Mouse (Mus musculus) right cerebral cortex, adult 18-20 months (tissue): Measurements from ENCODE around the gene Mrpl48.

ENCODE experiments used
- DNase-seq: peaks from one replicate; pipeline ENCODE4 v3.0.0; 2022; ENCODE audit warnings: mixed read lengths

The Mrpl48 gene

DNA sequence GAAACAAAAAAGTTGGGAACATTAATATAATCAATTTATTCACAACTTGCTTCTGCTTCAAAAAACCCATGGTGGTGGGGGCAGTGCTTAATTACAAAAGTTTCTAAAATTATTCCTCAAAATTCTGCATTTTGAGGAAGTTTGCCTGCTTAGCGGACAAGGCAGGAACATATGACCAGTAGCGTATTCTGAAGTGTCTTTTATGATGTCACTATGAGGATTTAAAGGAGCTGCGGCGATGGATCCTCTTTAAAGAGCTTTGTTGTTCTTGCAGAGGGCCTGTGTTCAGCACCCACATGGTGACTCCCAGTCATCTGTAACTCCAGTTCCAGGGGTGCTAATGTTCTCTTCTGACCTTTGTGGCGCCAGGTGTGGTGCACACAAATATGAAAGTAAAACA lies 77.3 kb downstream of the Mrpl48 start:
- DNase-seq = no peak

DNA sequence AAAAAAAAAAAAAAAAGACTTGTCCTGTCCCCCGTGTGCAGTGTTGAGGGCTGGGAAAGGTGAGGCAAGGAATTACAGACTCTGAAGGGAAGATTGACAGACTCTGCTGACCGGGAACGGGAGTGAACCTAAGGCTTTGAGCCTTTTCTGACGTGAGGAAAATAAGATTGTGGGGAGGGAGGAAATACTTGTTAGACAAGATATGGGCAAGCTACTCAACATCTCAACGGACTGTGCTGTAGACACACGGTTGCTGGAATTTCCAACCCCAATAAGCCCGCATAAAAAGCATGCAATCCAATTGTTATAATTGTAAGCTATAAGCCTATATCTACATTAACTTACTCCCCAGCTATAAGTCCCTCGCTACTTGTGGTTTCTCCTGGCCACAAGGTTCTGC lies 83.4 kb downstream of the Mrpl48 start:
- DNase-seq = no peak

DNA sequence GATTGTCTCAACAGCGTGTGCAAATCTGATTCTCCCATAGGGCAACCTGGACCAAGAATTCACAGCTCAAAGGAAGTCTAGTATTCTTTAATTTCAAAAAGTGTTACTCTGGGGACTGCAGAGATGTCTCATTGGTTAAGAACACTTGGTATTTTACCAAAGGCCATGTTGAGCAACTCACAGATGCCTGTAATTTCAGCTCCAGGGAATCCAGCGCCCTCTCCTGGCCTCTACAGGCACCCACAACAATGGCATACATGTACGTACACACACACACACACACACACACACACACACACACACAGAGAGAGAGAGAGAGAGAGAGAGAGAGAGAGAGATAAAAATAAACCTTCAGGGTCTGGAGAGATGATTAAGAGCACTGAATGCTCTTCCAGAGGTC lies 85.9 kb downstream of the Mrpl48 start:
- no peak for DNase-seq

DNA sequence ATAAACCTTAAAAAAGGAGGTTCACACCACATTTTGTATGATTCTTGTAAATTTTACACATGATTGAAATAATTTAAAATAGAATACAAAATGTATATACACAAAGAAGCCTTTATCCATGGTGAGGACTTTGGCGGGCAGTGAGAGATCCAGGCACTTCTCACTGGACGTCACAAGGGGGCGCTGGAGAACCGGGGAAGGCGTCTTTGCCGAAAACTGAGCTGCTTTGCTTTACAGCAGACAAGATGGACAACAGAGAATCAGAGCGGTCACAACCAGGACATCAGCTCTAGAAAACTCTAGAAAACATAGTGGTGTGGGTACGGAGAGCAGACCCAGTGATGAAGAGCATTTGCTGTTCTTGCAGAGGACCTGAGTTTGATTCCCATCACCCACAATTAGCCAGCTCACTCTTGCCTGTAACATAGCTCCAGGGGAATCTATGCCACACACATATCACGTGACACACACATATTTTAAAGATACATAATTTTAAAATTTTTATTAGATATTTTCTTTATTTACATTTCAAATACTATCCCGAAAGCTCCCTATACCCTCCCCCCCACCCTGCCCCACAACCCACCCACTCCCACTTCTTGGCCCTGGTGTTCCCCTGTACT lies 87.3 kb downstream of the Mrpl48 start:
- DNase-seq = peak; percentile 70

DNA sequence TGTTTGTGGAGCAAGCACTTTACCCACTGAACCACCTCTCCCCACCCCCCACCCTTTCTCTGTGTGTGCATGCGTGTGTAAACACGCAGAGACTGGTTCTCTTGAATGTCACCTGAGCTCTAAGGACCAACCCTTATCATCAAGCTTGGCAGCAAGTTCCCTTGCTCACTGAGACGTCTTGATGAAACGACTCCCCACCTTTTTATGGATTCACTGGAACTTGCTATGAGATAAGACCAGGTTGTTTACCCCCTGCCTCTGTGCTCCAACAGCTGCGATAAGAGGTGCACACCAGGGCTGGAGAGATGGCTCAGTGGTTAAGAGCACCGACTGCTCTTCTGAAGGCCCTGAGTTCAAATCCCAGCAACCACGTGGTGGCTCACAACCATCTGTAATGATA lies 87.9 kb downstream of the Mrpl48 start:
- DNase-seq = no peak

DNA sequence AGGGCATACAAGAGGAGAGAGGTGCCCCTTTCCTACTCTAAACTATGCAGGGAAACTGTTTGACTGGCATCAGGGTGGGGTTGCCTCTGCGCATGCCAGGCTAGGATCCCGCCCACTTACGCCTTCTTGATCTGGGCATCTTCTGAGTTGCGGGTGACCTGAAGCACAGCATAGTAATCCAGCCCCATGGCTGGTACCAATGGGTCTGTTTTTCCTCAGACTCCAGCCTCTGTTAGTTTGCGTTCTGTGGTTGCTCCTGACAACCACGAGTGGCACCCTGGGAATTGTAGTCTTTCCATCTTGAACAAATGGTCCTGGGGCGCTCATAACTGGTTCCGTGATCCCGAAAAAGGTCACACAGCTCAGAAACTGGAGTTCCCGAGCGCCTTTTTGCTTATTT lies 93.5 kb downstream of the Mrpl48 start, which contains the start of gene Dnajb13:
Gene Dnajb13 (minus strand): TSS at position 388 of the 400 bp plus-strand sequence.
- DNase-seq = no peak

DNA sequence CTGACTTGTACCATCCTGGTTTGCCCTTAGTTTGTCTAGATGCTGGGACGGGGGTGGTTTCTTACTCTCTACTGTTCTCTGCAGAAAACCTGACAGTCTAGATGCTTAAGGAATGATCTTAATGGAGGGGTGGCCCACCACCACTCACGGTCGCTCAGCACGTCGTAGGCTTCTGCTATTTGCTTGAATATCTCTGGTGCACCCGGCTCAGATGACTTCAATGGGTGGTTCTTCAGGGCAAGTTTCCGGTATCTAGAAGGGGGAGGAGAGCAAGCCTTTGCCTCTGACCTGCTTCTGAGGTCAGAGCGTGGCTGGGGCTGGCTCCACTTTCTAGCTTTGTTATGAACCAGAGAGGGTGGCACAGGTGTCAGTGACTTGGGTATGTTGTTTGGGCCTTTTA lies 96.5 kb downstream of the Mrpl48 start:
- DNase-seq = no peak

DNA sequence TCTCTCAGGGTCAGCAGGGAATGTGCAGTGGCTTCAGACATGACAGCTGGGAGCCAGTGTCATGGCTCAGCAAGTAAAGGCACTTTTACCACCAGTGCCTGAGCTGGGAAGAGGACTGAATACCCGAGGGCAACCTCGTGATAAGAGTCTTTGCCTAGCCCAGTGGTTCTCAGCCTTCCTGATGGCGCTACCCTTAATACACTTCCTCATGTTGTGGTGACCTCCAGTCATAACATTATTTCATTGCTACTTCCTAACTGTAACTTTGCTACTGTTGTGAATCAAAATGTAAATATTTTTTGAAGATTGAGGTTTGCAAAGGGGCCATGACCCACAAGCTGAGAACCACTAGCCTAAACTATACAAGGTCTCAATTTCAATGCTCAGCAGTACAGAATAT lies 99.4 kb downstream of the Mrpl48 start:
- no peak for DNase-seq

DNA sequence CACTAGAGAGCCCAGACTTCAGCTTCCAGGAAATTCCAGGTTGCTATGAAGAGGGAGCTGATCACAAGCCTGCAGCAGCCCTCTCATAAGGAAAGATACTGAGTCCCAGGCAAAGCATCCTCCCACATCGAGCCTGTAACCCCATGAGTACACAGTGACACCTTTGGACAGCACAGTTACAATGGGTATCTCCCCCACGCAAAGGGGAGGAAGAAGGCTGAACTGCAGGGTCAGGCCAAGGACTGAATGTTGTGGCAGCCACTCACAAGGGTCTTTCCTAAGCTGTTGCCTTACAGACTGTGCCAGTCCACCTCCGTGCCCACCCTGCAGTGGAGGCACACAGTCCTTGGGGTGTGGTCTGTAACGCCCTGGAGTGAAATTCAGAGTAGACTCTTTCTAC lies 101.6 kb downstream of the Mrpl48 start:
- no peak for DNase-seq

DNA sequence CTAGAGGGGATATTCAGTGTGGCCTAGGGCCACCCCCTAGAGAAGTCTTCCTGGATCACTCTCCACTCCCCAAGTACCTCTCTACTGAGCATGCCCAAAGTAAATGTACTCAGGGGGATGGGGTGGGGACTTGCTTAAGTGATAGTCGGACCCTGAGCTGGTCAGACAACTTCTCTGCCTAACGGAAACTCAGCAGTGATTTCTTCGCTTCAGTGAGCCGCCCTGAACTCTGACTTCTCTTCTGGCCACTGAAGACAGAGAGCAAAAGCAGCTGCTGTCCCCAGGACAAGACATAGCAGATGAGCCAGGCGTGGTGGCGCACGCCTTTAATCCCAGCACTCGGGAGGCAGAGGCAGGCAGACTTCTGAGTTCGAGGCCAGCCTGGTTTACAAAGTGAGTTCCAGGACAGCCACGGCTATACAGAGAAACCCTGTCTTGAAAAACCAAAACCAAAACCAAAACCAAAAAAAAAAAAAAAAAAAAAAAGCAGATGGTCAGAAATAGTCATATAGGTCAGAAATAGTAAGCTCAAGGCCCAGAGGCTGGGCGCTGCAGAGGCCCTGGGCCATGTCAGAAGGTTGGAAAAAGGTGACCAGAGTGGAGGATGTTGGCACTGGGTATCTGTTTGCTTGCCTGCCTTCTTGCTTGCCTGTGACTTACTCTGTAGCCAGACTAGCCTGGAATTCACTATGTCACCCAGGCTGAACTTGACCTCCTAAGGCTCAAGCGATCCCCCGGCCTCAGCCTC lies 103.2 kb downstream of the Mrpl48 start:
- no peak for DNase-seq

DNA sequence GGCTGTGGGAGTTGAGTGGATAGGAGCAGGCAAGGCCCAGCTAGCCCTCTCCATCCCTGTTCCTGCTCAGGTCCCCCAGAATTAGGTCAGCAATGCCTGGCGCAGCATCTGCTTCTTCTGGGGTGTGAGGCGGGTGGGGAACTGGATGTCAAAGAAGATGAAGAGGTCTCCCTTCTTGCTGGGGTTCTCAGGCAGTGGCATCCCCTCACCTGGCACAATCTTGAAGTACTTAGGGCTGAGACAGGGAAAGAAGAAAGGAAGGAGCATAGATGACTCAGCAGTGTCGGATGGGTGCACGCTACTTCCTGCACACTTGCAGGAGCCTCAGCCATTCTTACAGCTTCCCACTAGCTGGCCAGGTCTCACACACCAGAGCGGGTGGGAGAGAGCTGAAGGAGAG lies 105.0 kb downstream of the Mrpl48 start:
- DNase-seq = no peak

DNA sequence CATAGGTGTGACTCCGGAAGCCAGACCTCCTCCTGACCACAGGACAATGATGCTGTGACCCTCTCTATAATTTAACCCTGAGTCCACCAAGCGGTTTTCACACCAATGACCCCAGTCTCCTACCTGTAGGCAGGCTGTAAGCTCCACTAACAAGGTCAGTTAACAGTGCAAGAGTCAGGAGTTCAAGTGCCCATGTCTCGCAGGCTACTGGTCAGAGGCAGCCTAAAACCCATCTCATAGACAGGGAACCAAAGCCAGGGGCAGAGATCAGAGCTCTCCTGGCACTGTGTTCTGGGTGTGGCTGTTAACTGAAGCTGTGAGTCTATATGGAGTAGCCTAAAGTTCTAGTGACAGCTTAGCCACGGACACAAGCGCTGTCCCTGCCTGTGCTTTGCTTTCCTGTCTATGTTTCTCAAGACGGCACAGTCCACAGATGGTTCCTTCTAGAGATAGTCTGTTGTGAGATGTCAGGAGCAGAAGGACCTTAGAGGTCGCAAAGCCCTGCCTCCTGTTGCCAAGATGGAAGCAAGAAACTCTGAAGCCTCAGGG lies 105.7 kb downstream of the Mrpl48 start:
- DNase-seq = no peak

DNA sequence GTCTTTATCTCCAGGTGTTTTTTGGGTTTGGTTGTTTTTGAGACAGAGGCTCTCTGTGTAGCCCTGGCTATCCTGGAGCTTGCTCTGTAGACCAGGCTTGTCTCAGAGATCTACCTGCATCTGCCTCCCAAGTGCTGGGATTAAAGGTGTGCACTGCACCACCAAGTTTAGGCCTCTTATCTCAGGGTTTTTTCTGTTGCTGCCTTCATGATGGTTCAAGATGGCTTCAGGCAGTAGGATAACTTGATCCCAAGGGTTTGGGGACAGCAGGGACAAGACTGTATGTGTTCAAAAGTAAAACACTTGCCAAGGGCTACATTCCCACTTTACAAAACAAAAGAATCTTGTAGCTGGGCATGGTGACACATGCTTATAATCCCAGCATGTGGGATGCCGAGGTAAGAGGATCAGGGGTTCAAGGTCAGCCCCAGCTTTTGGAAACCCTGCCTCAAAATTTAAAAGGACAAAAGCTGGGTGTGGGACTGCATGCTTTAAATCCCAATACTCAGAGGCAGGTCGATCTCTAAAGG lies 106.2 kb downstream of the Mrpl48 start:
- DNase-seq = no peak

DNA sequence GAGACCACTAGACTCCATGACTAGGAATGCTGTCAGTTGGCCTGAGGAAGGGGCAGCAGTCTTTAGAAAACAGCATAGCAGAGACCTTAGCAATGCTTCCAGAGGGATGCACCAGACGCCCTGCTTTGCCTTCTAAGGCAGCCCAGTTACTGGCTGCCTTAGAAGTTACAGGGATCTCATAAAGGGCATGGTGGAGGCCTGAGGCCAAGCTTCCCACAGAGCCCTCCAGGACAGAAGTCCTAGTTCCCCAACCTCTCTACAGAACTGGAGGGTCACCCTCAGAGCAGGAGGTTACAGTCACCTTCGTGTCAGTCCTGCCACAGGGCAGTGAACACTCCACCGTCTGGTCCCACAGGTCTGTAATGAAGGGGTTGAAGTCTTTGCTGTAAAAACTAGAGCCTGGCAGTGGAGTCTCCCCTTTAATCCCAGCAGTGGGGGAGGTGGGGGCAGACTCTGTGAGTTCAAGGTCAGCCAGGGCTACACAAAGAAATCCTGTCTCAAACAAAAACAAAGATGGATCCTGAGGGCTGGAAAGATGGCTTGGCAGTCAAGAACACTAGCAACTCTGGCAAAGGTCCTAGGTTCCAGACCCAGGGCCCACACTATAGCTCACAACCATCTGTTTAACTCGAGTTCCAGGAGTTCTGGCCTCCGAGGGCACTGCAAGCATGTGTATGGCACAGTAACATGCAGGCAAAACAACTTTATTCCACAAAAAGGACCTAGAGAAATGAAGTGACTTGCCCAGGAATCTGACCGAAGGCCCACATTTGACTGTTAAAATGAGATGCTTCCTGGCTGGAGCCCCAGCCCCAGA lies 106.9 kb downstream of the Mrpl48 start:
- DNase-seq = no peak

DNA sequence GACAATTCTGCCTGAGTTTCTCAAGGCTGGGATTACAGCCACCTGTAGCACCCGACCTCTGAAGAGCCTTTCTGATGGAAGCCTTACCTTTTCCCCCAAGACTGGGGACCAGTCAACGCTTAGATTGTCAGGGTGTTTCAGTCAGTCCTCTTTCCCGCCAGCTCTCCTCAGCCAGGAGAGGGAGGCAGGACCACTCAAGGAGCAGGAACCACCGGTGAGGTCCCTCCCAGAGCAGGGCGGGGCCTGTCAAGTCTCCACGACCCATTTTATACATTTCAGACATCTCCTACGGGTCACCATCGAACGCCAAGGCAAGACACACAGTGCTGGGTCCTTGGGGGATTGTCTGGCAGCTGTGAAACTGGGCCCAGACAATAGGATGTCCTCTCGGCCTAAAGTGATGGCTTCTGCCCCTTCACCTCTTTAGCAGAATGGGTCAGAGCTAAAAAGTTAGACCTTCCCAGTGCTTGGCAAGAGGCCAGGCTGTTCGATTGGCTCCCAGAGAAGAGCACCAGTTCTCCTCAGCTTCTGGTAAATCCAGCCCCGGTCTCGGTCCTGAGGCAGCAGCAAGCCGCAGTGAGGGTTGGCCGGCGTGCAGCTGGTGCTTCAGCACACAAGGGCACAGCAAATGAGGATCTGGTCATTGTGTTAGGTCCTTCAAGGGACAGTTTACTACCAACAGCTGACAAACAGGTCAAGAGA lies 107.7 kb downstream of the Mrpl48 start:
- no peak for DNase-seq

DNA sequence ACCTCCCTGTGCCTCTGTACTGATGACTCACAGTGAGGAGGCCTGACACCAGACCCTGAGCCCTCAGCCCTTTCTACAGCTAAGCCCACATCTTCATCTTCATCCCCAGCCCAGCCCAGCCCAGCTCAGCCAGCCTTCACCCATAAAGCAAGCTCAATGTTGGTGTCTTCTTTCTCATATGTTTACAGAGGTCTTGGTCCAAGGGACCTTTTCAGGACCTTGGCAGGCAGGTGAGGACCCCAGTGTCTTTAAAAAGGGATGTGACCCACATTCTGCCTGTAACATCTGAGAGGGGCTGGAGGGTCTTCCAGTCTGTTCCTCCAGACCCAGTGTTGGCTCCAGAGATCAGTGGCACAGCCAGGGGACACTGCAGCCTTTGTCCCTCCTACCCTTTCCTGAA lies 108.6 kb downstream of the Mrpl48 start:
- no peak for DNase-seq

DNA sequence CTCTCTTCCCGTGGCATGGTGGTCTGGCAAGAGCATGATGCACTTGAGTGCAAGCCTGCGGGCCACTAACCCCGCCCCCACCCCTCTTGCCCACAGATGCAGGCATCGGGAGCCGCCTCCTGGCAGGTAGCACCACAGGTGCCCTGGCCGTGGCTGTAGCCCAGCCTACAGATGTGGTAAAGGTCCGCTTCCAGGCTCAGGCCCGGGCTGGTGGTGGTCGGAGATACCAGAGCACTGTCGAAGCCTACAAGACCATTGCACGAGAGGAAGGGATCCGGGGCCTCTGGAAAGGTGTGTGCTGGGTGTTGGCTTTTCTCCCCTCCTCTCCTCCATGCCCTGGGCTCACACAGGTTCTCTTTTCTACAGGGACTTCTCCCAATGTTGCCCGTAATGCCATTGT lies 110.1 kb downstream of the Mrpl48 start:
- no peak for DNase-seq

DNA sequence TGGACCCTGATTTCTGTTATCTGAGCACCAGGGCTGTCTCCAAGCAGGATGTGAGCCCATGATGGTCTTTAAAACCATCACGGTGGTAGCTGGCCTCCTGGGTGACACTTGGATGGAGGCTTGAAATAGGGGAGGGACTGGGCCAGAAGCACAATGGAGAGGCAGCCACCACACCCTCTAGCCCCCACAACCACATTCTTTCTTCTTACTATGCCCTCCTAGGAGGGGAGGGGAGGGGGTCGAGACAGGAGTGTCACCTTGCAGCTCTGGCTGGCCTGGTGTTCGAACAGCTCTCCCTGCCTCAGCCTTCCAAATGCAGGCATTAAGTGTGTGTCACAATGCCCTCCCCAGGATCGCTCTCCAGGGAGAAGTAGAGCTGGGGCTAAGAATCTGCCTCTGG lies 110.7 kb downstream of the Mrpl48 start:
- DNase-seq = no peak

DNA sequence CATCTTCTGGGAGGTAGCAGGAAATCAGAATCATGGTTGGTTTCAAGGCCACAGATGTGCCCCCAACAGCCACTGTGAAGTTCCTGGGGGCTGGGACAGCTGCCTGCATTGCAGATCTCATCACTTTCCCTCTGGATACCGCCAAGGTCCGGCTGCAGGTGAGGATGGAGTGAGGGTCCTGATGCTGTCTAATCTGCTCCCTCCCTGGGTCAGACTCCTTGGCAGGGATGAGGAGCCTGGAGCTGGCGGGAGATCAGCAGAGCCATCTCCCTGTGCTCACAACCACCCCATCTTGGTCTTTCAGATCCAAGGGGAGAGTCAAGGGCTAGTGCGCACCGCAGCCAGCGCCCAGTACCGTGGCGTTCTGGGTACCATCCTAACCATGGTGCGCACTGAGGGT lies 111.3 kb downstream of the Mrpl48 start:
- no peak for DNase-seq

DNA sequence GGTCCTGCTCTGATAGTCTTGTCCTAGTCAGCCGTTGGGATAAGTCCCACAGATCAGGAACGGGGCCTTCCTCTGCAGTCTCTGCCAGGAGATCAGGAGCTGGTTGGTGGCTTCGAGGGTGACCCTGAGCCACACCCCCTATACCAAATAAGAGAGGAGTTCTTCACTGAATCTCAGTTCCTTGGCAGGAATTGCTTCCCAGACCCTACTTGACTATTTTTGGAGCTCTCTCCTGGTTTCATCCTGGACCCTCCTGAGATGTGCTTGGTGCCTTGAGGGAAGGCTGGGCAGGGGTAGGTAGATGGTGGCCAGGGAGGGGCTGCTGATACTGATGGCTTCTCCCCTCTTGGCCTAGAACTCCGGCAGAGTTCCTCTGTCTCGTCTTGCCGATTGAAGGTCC lies 111.7 kb downstream of the Mrpl48 start:
- DNase-seq = no peak
